Mouse (Mus musculus) gastrocnemius, adult 18-20 months (tissue): ENCODE measurements at regions not wholly inside any gene's neighbourhood (a gene's known extent, or its start where the extent isn't known, plus 50 kb on each side); places are given as distances from the start of the nearest gene placed in this dataset.

Experiments used
- DNase-seq: peaks from one replicate; pipeline ENCODE4 v3.0.0; 2021; ENCODE audit warnings: low spot score

DNA sequence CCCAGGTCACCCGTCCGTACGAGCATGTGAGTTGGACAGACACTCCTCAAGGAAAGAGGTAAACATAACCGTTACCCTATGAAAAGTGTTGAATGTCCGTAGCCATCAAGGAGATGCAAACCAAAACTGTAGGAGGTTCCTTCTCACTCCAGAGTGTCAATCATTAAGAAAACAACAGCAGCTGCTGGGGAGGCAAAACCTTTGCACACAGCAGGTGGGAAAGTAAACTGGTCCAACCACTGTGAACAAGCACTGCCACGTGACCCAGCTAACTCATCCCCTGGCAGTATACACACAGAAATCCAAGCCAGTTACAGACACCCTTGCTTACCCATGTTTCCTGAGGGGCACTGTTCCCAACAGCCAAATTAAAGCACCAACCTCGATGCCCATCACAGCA lies 54.7 kb upstream of the Irx5 start:
- no peak for DNase-seq

DNA sequence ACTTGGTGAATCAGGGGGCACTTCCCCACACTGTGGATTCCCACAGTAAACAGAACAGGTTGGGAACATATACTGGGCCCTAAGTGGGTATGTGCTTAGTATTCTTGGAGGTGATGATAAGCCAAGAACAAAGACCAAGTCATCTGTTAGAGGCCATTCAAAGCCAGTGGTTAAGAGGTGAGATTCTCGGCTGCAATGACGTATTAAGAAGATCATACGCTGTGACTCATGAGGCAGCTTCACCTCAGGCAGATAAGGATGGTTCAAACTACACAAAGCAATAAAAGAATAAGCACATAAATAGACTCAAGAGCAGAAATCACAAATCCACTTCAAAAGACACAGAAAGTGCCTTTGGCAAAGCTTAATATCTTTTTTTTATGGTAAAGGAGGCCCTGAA lies 56.4 kb upstream of the Irx5 start:
- no peak for DNase-seq

DNA sequence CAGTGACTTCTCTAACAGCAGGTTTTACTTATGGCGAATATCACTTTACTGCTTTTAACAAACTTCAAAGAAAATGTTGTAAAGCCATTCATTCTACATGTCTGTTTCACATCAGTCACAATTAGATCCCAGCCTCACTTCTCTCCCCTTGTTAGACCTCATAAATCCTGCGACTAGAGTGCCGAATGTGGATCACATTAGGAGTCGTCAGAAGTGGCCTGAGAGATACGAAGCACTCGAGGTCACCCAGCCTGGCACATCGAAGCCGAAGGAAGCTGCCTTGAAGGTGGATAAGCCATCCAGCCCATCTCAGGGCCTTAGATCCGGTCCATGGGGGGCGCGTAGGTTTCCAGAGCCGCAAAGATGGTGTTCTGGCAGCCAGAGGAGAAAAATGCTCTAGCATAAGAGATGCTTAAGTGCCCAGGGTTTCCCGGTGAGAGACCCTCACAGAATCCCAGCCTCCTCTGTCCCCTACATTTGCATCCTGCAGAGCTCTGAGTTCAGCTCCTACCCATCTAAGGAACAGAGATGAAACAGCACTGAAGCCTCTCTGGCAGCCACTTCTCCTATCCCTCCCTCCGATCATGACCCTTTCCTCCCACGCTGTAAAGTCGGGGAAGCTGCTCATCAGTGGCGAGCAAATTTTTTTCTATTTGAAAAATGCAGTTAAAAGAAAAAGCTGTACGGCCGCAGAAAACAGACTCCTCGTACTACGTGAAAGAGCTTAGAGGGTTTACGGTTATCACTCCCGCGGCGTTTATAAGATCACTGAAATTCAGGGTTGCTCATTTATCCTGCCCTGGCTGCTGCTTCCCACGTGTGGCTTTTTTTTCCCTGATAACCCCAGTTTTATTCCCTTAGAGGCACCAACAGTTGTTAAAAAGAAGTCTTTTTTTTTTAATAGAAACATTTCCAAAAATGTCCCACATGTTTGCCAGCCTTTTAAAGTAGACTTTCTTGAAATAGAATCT lies 70.3 kb upstream of the Irx5 start:
- no peak for DNase-seq

DNA sequence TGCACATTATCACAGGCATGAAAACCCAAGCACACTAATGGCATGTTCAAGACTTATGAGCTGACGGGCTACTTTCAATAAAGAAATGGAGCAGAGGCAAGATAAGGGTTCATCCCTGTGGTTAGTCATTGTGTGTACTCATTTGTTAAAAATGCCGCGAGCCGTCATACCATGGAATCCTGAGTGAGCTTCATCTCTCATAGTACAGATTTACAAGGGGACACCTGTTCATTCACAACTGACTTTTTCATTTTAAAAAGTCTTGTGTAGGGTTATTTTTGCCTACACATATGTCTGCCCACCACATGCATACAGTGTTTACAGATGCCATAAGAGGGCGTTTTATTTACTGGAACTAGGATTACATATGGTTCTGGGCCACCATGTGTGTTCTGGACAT lies 81.7 kb upstream of the Irx5 start:
- DNase-seq = no peak

DNA sequence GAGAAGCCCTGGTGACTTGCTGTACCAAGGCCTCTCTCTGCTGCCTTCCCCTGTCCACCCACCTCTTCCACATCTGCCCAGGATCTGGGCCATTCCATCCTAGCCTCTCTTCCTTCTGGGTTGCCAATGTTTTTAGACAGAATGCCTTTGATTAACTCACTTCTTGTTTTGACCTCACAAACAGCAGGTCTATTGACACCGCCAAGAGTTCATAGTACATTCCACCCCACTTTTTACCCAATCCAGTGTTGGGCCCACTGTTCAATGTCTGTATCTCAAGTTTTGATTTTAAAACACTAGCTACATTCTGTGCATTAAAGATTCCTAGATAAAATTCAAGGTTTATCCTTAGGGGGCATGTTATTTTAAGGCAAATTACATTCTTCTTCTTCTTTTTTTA lies 84.7 kb upstream of the Irx5 start:
- DNase-seq = no peak

DNA sequence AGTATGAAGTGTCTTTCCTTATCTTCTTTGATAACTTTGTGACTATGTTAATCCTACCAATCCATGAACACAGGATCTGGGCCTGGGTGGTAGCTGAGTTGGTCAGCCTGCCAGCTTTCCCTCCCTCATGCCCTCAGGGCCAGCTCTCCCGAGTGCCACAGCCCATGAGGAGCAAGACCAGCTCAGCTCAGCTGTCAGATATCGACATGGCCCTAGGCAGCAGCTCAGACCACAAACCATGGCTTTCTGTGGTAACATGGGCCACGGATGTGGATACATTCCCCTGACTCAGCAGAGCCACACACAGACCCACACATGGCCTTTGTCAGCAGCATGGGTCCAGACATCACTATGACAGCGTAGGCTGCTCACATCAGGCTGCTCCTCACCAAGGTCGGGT lies 85.4 kb upstream of the Irx5 start:
- no peak for DNase-seq

DNA sequence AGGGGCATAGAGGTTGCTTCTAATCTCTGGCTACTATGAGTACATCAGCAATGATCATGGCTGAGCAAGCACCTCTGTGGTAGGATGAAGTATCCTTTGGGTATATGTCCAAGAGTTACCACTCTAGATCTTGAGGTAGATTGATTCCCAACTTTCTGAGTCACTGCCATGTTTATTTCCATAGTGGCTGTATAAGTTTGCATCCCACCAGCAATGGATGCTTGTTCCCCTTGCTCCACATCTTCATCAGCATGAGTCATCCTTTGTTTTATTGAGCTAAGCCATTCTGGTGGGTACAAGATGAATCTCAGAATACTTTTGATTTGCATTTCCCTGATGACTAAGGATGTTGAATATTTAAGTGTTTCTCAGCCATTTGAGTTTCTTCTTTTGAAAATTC lies 86.8 kb upstream of the Irx5 start:
- DNase-seq = no peak

DNA sequence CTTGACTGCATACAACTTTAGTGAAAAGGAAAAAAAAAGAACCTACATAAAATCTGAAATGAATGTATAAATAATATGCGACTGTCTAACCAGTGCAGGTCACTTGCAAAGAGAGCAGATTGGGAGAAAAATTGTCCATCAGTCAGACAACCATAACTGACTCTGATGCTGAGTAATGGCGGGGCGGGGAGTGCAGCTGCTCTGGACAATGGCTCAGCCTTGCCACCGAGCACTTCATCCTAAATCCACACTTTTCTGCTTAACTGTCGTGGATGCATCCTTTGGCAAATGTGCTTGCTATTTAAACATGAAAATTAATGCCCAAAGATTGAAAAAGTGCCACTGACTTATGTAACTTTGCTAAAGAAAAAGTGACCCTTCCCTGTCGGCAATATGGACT lies 90.0 kb upstream of the Irx5 start:
- DNase-seq = no peak

DNA sequence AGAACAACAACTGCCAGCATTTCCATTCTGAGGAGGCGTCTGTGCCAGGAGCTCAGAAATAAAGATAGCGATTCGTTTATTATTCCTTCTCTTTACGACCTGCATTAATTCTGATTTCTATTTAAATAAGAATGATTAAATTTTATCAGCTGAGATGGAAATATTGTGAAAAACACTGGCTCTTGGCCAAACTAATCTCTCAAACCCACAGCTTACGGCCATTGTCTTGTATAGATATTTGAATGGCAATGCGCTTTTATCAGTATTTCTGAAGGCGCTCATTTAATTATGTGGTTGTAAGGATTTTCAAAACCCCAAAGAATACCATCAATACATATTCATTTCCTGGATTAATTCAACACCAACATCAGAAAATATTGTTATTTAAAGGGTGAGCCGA lies 97.4 kb upstream of the Irx5 start:
- DNase-seq = no peak

DNA sequence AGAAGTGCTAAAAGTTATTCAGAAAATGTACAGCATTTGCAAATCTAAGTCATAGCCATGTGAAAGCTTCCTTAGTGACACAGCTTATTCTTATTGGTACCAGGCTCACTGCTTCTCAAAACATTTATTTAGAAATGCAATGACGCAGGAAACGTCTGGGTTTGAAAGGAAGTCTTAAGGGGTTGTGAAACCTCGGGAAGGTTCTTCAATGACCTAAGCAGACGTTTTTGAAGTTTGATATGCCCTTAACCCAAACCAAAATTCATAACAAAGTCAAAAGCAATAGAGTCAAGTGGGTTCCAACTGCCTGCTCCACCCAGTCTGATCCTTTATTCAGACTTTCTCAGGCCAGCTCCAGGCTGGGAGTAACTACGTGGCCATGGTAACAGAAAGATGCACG lies 99.2 kb upstream of the Irx5 start:
- DNase-seq = no peak

DNA sequence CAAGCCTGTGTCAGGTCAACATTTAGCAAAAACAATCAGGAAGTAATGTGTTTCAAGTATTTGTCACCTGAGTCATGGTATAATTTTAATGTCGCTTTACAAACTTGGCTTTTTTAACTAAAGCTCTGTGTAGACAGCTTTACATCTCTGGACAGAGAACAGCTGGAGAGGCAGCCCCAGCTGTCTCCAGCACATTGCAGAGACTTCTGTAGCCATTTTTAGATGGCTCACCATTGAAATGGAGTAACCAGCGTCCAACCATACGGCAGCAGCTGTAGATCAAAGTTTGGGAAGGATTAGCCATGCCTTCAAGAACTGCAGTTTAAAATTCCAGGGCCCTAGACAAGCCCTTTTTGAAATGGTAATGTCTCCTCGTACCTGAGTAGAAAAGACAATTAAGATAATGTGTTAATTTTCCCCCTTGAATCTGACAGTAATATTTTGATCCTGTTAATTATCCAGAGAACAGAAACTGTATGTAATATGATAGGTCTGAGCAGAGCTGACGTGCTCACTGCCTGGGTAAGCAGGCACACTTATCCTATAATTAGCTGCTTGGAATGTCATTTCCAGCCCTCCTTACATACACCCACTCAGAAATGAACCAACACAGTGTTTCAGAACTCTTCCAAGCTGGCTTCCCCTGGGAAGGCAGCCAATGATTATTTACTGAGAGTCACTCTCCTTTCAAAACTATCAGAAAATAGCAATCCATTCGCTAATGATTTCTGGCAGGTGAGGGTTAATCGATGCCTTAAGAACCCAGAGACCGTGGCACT lies 104.6 kb upstream of the Irx5 start:
- no peak for DNase-seq

DNA sequence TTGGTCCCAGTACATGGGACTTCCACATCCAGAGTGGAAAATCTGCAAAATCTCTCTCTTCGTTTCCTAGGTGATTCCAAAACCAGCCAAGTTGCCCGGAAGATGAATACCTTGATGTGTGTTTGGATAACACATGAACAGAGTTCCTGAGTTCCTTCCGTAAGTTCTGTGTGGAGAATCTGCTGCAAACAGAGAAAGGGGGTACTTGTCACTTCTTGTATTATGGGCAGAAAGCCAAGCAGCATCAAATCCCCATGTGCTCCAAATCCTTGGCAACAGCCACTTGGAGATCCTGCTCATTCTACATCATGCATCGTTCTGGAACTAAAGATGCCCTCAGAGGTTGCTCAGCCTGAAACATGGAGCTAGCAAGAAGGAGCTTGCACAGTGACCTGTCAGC lies 111.1 kb upstream of the Irx5 start:
- DNase-seq = no peak

DNA sequence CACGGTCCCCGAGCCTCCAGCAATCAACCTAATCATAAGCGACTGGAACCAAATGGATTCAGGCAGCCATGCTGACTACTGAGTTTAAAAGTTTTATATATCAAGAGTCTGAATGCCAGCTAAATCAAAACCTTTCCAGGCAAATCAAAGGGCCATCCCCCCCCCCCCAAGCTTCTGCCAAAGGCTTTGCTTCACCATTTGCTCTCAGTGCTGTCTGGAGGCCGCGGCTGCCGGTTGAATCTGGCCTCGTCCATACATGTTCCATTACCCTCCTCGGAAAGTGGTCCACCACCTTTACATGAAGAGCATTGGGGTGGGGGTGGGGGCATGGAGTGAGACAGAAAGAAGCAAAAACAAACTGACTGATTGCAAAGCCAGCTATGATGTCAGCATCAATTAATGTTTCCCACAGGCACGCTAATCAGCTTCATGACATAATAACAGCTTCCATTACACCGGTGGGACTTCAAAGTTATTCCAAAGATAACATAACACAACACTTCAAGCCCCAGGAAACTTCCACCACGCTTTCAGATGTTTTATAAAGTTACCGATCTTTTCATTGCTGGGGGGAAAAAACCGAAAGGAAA lies 116.6 kb upstream of the Irx5 start:
- no peak for DNase-seq

DNA sequence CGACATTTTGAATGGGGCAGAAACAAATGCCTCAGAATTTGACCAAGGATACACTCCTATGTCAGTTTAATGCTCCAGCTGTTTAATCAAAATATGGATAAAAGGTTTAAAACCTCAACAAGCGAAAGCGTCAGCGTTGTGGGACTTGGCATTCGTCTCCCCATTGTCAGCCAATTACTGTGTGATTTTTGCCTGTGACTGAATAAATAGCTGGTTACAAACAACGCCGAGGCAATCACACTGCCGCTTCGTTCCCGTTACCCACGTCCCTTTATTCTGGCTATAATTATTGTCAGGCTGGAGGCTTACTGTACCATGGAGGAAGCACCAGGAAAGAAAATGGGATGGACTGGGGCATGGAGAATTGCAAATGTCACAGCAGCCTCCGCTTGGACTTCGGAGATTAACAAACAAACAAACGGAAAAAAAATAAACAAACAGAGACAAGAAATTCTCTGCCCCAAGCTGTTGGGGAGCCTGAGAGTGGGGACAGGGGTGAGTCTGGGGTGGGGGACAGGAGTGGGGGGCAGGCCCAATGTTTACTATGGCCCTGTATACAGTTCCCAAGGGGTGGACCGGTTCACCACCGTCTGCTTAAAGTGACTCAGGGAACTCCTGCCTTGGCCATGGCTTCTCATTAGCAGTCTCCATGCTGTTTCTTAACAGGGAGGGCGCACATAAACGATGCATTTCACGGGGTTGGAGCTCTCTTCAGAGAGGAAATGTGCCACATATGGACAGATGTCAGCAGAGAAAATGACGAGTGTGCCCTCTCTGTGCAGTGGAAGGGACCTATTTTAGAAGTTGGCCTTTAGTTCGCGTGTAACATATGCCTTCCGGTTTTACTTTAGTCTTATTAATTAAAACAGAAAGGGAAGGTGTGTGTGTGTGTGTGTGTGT lies 125.8 kb upstream of the Irx5 start:
- DNase-seq = no peak

DNA sequence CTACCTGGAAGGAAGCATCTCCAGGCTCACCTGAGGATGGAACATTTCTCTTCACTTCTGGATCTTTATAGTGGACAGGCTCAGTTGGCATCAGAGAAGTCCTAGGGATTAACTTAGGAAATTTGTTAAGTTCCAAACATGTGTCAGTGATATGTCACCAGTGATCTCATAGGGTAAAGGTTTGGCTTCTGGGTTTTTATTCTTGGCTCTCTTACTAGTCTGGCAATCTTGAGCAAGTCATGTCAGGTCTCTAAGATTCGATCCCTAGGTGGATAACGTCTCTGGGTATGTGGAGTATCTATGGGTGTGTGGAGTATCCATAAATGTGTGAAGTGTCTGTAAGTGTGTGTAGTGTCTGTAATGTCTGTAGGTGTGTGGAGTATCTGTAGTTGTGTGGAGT lies 127.9 kb upstream of the Irx5 start:
- no peak for DNase-seq

DNA sequence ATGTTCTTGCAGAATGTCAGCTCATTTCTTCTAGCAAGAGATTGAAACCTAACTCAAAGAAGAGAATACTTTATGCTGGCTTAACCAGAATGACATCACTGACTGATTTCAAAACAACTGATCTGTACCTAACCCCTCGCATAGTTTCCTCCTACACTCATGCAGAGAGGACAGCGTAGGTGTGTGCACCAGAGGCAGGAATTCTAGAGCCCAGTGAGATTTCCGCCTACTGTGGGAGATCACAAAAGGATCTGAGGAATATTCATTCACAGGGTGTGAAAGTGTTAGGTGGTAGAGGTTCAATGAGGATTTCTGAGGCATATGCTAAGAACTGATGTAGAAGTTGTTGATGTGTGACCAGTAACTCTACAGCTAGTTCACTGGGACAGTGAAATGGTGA lies 132.5 kb upstream of the Irx5 start:
- DNase-seq = no peak

DNA sequence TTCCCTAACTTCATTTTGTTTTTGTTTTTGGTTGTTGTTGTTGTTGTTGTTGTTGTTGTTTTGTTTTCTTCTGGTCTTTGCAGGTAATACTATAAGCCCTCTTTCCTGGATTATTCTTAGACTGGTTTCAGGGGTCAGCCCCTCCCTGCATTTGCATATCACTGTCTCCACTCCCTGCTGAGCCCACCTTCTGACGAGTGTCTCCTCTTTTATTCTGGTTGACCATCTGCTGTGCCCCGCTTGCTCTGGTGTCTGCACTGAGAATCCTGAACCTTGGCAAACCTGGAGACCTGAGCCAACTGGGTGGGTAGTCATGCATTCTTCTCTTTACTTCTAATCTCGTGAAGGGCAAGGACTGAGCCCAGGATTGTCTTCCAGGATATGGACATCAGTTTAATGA lies 134.4 kb upstream of the Irx5 start:
- no peak for DNase-seq

DNA sequence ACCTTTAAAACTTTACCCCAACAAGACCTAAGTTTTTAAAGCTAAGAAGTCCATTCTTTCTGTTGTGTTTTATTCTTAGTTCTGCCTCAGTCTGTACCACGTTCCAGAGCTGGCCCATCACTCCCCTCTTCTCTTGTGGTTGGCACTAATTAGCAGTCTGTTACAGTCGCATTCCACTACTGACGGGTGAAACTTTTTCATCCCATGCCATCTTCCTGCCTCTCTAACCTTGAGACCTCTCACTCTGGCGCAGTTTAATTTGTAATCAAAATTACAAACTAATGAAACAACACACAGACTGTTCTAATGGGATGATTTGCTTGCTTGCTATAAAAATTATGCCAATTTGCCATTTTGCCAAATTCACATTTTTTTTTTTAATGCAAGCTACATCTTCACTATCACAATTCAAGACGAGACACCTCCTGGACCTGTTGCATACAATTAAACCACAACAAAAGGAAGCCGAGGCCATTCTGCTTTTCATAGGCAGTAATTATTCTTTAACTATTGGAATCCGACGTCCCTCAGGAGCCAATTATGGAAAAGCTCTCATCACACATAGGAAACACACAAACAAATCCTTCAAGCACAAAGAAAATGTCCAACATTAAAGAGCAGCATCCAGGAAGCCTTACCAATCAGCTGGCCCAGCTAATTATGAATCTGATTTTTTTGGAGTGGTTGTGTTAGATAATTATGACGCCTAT lies 138.1 kb upstream of the Irx5 start:
- DNase-seq = no peak

DNA sequence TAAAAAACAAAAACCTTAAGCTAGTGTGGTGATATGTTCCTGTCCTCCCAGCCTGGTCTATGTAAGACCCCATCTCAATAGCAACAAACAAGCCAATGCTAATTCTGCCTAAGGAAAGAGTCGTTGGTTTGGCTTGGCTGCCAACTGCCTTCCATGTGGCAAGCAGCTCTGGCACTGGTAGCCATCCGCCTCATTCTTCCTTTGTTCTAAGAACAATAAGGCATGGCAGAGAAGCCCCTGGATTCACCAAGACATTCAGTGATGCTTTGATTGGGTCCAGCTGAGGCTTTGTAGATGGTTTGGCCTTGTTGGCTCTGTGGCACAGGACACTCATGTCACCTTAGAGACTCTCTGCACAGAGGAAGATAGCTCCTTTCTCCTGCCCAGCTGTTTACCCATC lies 139.9 kb upstream of the Irx5 start:
- no peak for DNase-seq

DNA sequence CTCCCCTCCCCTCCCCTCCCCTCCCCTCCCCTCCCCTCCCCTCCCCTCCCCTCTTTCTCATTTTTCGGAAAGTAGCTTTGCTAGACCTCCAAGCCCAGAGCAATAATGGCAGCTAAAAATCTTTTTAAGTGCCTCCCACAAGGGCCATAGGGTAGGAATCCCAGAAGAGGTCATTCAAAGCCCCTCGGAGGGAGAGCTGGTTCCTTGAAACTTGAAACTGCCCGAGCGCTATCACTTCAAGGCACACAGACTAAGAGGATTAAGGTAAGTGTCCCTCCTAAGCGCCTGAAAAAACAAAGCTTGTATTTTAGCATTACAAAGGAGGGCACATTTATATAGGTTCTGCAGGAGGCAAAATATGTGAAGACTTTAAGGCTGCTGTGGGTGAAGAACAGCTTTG lies 141.2 kb upstream of the Irx5 start:
- DNase-seq = no peak
